Mouse (Mus musculus): Measurements from ENCODE around the gene Lcn5. TPM values are rescaled to one million over a fixed set of nuclear protein-coding genes. Genes with fewer than 3 reads are reported as not detected.
"Not testable (repeated sequence)": the region's sequence is repeated elsewhere in the genome, so short reads cannot be mapped to it uniquely, and the experiment has no call there.

Lcn5 gene
- total RNA-seq, 2 experiments from 2014 or later: not detected

DNA sequence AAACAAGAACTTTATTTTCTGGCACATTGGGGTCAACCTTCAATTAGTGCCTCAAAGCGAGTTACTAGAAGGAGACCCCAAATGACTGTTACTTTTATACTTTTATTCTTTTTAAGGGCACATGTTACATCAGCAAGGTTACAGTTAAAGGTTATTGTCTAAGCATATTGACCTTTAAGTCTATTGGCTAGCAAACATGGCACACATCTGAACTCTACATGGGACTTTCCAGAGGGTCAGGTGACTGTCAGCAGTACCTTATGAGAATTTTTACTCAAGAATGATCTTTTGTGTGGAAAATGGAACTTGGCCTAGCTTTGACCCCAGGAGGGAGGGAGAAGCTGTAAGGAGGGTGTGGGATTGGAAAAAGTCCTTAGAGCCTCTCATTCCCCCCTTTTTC, 8.8 kb downstream of the Lcn5 start:
- no peak for DNase-seq
- intact Hi-C loops (cut with DNase I): no loop called here

DNA sequence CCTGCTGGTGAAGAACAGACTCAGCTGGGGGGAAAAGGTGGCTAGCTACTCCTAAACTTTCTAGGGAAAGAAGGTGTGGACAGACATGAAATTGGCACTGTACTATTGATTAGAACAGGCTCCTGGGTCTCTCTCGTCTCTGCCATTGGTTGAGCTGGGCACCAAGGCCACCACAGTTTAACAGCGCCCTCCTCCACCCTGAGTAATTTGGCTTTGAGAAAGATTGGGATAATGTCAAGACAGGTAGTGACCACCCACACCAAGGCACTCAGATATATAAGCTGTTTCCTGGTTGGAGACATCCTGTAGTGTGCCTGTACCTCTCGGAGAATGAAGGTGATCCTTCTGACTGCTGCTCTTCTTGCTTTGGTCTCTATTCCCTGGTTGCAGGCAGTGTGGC, 18.7 kb downstream of the Lcn5 start, which contains the start of gene Lcn6:
TSS of gene Lcn6 (plus strand) at position 301 of the 400 bp plus-strand sequence.
- intact Hi-C loops (cut with DNase I): no loop called here
- no peak for DNase-seq

DNA sequence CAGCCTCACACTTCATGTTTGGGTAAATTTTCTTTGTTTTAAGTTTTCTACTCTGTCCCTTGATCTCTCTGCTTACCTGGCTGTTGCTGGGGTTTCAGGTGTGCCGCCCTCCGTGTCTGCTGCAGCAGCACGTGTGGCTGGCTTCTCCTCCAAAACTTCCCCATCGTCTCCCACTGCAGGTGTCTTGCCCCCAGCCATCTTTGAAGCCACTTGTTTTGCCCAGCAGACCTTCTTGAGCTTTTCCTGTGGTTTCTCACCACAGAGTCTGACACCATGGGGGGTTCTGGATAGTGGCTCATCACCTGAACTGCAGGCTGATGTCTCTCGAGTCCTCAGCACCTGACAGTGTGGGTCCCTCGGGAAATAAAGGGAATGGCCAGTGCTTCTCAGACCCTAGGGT, 21.8 kb downstream of the Lcn5 start:
- no peak for DNase-seq
- intact Hi-C loops (cut with DNase I): no loop called here

DNA sequence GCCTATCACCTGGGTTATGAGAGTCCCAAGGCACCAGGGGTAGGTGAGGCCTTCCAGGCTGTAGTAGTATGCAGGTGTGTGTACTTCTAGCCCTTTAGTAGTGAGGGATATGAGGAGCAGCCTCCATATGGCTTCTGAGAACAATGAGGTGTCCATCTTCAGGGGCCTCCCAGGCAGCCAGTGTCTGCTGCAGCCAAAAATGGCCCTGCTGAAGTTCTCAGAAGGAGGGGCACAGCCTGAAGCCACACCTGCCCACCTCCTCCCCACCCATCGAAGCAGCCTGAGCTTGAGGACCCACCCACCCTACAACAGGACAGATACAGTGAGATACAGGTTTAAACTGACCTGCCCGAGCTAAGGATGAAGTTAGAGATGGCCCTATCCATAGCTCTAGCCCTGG, 24.7 kb downstream of the Lcn5 start, which contains the start of gene Lcn10:
TSS of gene Lcn10 (plus strand) at position 301 of the 400 bp plus-strand sequence.
- intact Hi-C loops (cut with DNase I): no loop called here
- DNase-seq: no peak

DNA sequence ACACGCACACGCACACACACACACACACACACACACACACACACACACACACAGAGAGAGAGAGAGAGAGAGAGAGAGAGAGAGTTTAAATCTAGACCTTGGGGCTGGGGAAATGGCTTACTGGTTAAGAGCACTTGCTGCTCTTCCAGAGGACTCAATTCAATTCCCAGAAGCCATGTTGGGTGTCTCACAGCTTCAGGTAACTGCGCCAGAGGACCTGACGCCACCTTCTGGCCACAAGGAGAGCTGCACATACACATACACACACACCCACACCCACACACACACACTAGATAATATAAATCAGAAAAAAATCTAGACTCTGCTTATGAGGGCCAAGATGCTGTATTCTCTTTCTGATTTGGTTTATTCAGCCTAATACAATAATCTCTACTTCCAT, 29.2 kb downstream of the Lcn5 start:
- no peak for DNase-seq
- intact Hi-C loops (cut with DNase I): no loop called here

DNA sequence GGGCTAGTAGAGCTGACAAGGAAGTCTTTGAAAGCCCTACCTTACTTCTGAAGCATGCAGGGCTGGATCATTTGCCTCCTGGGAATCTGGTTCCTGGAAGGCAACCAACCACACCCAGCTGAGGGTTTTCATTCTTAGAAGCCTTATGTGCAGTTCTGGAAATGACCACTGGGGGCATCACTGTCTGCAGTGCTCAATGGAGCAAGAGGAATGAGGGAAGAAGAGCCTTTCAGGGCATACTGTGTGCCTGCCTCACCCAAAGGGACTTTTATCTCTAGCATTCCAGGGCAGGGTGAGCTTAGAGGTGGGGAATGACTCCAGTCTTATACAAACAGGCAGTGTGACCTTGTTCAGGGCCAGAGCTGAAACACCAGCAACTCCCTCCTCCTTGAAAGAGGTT, 36.9 kb downstream of the Lcn5 start:
- intact Hi-C loops (cut with DNase I): no loop called here
- DNase-seq: peak; percentile 64

DNA sequence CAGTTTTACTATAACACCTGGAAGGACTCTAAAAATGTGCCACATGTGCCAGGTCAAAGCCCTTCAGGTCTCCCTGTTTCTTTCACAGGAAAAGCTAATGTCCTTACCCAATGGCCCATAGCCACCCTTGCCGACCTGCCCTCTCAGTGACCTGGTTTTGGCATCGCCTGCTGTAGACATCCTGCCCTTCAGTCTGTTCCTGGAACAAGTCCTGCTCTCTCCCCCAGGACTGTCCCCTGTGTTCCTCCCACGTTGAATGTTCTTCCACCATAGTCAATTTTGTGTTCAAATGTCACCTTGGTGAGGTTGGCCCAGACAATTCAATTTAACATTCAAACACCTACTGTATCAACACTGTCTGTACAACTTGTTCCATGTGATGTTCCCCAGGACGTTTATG, 39.2 kb downstream of the Lcn5 start:
- DNase-seq: no peak
- intact Hi-C loops (cut with DNase I): no loop called here

DNA sequence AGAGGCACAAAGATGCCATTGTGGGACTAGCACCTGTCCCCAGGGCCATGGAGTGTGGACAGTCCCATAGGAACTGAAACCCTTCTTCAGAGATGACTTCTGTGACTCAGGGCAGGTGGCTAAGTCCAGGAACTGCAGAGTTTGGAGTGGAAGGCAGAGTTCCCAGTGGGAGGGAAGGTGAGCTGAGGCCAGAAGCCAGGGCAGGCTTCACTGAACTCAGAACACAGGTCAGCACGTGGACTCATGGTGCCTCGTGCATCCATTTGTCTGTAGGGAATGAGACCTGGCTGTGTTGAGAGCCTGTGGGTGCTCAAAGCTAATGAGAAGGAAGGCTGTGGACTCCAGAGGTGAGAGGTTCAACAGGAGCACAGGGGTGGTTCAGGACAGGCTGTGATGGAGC, 40.9 kb downstream of the Lcn5 start:
- DNase-seq: no peak
- intact Hi-C loops (cut with DNase I): no loop called here

DNA sequence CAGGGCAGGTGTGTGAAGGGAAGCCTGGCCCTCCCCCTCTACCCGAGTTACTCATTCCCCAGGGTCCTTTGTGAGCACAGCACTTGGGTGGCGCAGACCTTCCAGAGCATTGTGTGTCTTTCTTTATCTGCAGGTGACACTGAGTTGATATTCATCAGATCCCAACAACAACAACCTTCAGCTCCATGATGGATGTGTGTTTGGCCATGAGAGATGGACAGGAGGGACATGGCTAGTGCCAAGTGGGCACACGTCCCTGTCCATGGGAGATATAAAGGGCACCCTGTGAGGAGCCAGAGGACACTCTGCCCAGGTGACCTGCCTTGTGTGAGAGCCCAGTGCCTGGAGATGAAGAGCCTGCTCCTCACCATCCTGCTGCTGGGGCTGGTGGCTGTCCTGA, 42.0 kb downstream of the Lcn5 start, which contains the start of gene Obp2a:
TSS of gene Obp2a (plus strand) at position 301 of the 400 bp plus-strand sequence.
- DNase-seq; intact Hi-C loops (cut with DNase I): not testable (repeated sequence)

DNA sequence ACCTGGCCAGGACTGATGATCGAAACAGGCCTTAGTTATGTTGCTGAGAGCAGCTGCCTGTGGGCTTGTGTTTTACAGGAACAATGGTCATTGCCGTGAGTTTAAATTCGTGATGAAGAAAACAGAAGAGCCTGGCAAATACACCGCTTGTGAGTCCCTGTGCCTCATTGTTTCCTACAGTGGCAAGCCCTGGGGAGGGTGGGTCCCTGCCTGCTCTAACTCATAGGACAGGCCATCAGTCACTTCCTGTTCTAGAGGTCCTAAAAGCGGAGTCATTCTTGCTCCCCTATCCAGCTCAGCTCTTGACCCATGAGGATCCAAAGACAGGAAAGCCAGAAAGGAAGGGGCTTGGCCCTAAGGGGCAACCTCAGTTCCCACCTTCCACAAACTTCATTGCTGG, 43.2 kb downstream of the Lcn5 start:
- no peak for DNase-seq
- intact Hi-C loops (cut with DNase I): no loop called here

DNA sequence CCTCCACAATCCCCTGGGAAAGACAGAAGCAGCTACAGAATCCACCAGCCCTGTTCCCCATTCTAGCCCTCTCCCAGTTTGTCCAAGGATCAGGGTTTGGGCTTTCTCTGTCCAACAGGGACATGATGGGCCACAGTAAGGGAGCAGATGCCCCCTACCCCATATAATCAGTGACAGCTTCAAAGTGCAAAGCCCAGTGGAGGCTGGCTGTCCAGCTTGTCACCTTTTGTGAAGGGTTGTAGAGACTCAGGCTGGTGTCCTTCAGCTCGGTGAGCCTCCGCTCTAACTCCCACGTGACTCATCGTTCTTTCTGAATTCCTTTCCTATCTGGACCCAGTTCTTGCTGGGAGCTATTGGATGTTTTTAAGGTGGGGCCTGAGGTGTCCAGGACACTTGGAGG, 46.0 kb downstream of the Lcn5 start:
- intact Hi-C loops (cut with DNase I): no loop called here
- DNase-seq: no peak

DNA sequence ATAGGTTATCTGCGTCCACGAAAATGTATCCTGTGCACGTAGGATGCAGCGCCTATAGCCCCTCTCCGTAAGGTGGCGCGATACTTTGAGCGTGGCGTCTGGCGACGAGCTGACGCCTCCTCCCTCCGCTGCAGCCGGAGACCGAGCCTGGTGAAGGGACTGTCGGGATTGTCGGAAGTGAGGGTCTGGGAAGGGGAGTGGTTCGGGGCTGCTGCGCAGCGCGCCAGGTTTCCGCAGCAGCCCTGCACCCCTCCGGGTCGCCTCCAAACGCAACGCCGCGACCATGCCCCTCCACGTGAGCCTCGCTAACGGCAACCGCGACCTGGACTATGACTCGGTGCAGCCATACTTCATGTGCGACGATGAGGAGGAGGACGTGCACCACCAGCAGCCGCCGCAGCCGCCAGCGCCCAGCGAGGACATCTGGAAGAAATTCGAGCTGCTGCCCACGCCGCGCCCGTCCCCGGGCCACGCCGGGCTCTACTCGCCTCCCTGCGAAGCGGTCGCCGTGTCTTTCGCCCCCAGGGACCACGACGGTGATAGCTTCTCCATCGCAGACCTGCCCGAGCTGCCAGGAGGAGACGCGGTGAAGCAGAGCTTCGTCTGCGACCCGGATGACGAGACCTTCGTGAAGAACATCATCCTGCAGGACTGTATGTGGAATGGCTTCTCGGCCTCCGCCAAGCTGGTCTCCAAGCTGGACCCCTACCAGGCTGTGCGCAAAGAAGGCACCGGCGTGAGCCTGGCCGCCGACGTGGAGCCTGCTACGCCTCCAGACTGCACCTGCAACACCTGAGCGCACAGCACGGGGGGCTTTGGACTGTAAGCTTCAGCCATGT, 49.1 kb downstream of the Lcn5 start, which contains the start of gene Bmyc:
TSS of gene Bmyc (plus strand) at position 97 of the 839 bp plus-strand sequence.
- intact Hi-C loops (cut with DNase I): no loop called here

DNA sequence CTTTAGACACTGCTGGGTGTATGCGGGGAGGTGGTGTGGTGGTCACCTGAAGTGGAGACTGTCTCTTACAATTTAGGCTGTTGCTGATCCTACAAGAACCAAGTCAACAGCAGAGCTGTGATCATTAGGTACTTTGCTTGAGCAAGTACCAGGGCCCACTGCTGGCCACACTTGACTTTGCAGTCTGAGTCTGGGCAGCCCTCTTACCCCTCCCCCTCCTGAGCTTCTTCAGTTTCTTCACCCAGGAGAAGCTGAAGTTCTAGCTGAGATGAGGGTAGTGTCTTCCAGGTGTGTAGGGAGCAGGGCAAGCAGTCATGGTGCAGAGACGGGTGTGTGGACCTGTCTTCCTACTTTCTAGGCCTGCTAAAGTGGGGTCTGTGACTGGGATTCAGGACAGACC, 50.4 kb downstream of the Lcn5 start:
- DNase-seq: peak; percentile 56
- intact Hi-C loops (cut with DNase I): no loop called here

More for the DNA sequence above, 49.1 kb downstream of the Lcn5 start, which contains the start of gene Bmyc:
- DNase-seq: peak; percentile 90

DNA sequence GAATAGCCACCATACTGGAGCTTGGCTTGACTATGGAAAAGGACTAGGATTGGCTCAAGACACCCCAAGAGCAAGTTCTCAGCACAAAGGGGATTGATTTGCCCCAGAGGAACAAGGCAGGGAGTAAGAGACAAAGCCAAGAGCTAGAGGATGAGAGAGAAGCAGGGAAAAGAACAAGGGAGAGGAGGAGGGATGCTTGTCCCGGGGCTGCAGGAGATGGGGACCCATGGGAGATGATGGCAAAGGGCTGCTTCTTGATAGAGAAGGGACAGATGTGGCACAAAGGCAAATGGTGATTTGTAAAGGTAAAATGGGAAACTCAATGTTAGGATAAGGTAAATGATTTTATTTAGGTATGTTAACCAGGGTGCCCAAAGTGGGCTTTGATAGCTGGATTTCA, 51.3 kb downstream of the Lcn5 start:
- intact Hi-C loops (cut with DNase I); DNase-seq: not testable (repeated sequence)

DNA sequence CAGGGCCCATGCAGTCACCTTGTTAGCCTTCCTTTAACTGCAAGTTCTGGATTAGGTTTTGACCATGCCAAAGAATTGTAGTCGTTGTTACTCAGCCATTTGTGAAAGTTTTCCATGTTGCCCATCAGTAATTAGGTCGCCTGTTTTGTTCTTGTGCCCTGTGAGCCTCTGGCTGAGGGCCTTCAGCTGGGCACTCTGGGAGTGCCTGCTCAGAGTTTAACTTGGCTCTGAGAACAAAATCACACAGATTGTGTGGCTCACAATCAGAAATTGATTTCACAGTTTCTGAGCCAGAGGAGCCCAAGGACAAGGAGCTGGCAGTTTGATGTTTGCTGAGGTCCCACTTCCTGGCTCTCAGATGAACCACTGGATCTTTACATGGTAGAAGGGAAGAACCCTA, 52.0 kb downstream of the Lcn5 start:
- intact Hi-C loops (cut with DNase I); DNase-seq: not testable (repeated sequence)

Other genes with a start within 250 kb of the Lcn5 start
- under 1 TPM in 1 of 2 experiments, not detected in 1; 0.16 TPM for gene Fut7, start 234.7 kb upstream of the Lcn5 start, total RNA-seq (2021)
- gene Abca2, start 229.2 kb upstream of the Lcn5 start, total RNA-seq (2021): 10 to 100 TPM; 78.4 to 99.2 TPM
- gene Clic3, start 201.1 kb upstream of the Lcn5 start, total RNA-seq (2021): under 1 TPM in 1 of 2 experiments, not detected in 1; 0.52 TPM
- 10 to 100 TPM; 83.1 to 92.4 TPM for gene Paxx, start 196.9 kb upstream of the Lcn5 start, total RNA-seq (2021)
- 100 to 1,000 TPM; 665 to 881 TPM for gene Ptgds, start 187.9 kb upstream of the Lcn5 start, total RNA-seq (2021)
- not detected for gene Lcn12, start 164.0 kb upstream of the Lcn5 start, total RNA-seq (2021)
- 100 to 1,000 TPM; 117 TPM for gene Fbxw5, start 157.2 kb upstream of the Lcn5 start, total RNA-seq (2021)
- 1 to 10 TPM in 1 of 2 experiments, under 1 TPM in 1; 0.98 to 1.3 TPM for gene C8g, start 156.2 kb upstream of the Lcn5 start, total RNA-seq (2021)
- 1 to 10 TPM; 7.5 to 8.6 TPM for gene Traf2, start 111.0 kb upstream of the Lcn5 start, total RNA-seq (2021)
- 100 to 1,000 TPM; 154 to 155 TPM for gene Edf1, start 100.1 kb upstream of the Lcn5 start, total RNA-seq (2021)
- 1 to 10 TPM; 1.8 to 2.9 TPM for gene Mamdc4, start 83.1 kb upstream of the Lcn5 start, total RNA-seq (2021)
- 10 to 100 TPM; 77.1 to 79.5 TPM for gene Phpt1, start 82.7 kb upstream of the Lcn5 start, total RNA-seq (2021)
- 10 to 100 TPM; 49.0 to 59.4 TPM for gene Ajm1, start 76.2 kb upstream of the Lcn5 start, total RNA-seq (2021)
- 10 to 100 TPM; 85.9 to 87.1 TPM for gene Rabl6, start 49.4 kb upstream of the Lcn5 start, total RNA-seq (2021)
- not detected for gene Ccdc183, start 40.3 kb upstream of the Lcn5 start, total RNA-seq (2021)
- 10 to 100 TPM; 21.7 to 27.1 TPM for gene Tmem141, start 35.9 kb upstream of the Lcn5 start, total RNA-seq (2021)
- gene Fcna, start 29.9 kb upstream of the Lcn5 start, total RNA-seq (2021): 1 to 10 TPM; 1.0 to 1.6 TPM
- gene Lcn8, start 4.8 kb upstream of the Lcn5 start, total RNA-seq (2021): not detected
- not detected for gene Lcn6, start 18.8 kb downstream of the Lcn5 start, total RNA-seq (2021)
- not detected for gene Lcn10, start 24.8 kb downstream of the Lcn5 start, total RNA-seq (2021)
- gene Obp2a, start 42.1 kb downstream of the Lcn5 start, total RNA-seq (2021): not detected
- 10 to 100 TPM; 75.2 to 76.6 TPM for gene Bmyc, start 48.8 kb downstream of the Lcn5 start, total RNA-seq (2021)
- not detected for gene Obp2b, start 79.1 kb downstream of the Lcn5 start, total RNA-seq (2021)
- not detected for gene Lcn3, start 107.6 kb downstream of the Lcn5 start, total RNA-seq (2021)
- not detected for gene Lcn11, start 119.1 kb downstream of the Lcn5 start, total RNA-seq (2021)
- not detected for gene Gm13539, start 124.3 kb downstream of the Lcn5 start, total RNA-seq (2021)
- not detected for gene Glt6d1, start 157.9 kb downstream of the Lcn5 start, total RNA-seq (2021)
- not detected for gene Lcn9, start 165.2 kb downstream of the Lcn5 start, total RNA-seq (2021)
- not detected for gene Sohlh1, start 189.3 kb downstream of the Lcn5 start, total RNA-seq (2021)
- 10 to 100 TPM; 62.7 to 81.2 TPM for gene Kcnt1, start 205.8 kb downstream of the Lcn5 start, total RNA-seq (2021)

All from left cerebral cortex, postnatal 4 days (tissue).